Mouse (Mus musculus): ENCODE measurements around the gene Nol7.

GRCm38 (mm10) chr13:43433395-43433794 is 35.2 kb downstream of the Nol7 start:
- TF ChIP-seq CTCF (IDR thresholded peaks at IDR 0.05; ENCODE audit: extremely low read depth, insufficient read length, insufficient replicate concordance, low read depth, low read length), result no peak
- TF ChIP-seq POLR2A (IDR thresholded peaks at IDR 0.05; ENCODE audit: low read depth, low read length), result no peak
